Comparison of ENCODE assay signal across 9 mouse cellular contexts in the genomic region with DNA sequence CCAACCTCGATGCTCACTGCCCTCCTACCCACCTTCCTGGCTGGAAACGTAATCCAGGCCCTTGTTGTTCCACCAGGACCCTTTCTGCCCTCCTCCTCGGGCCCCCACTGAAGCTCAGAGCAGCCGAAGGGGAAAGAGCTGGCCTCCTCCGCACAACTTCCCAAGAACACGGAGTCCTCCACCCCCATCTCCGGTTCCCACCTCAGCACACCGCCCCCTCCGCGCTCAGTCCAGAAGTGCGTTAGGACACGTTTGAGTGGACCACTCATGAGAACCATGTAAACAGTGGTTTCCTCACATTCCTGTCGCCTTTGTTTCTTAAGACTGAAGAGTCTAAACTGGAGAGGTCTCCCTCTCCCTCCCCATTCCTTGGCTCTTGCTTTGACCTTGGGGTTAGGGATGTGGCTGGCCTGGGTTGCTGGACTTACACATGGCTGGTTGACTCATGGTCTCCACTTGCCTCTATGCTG. TPM values are rescaled to one million over a fixed set of nuclear protein-coding genes. Genes with fewer than 3 reads are reported as not detected.
DNase-seq lines count a peak whose midpoint lies in the region; ATAC-seq and TF ChIP-seq lines count a peak whose summit lies in the region.
"Had no signal": no experiment of that assay in that cellular context is flagged by ENCODE, and none has a peak within 500 bp of the region (broad histone marks: within the 10 kb centered on the region; RNA-seq: fewer than 3 reads in every experiment).

No protein-coding gene starts in this region.

- no peaks in the 10 kb centered on the region for H3K4me1 ChIP-seq in kidney, embryonic 14.5 days (ENCODE audit: control insufficient read depth, insufficient read depth, low read length)
- peaks cover 18% of the 10 kb centered on the region for H3K4me1 ChIP-seq in embryonic facial prominence, embryonic 10.5 days
- H3K4me1 ChIP-seq in intestine, postnatal 0 days (replicated peaks; ENCODE audit: control insufficient read depth, insufficient read depth, low read length), result no peaks in the 10 kb centered on the region
- H3K4me1 ChIP-seq: neural tube, embryonic 12.5 days had no signal

- H3K4me2 ChIP-seq in kidney, embryonic 14.5 days (replicated peaks; ENCODE audit: low read depth, low read length), result no peak overlapping the region
- H3K4me2 ChIP-seq in intestine, postnatal 0 days (replicated peaks; ENCODE audit: low read depth), result no peak overlapping the region
- H3K4me2 ChIP-seq: neural tube, embryonic 12.5 days had no signal

- H3K27me3 ChIP-seq in kidney, embryonic 14.5 days (ENCODE audit: control insufficient read depth, insufficient read depth, low read length), result no peaks in the 10 kb centered on the region
- no peaks in the 10 kb centered on the region for H3K27me3 ChIP-seq in embryonic facial prominence, embryonic 10.5 days (replicated peaks; ENCODE audit: low read depth, poor library complexity, severe bottlenecking)
- H3K27me3 ChIP-seq in intestine, postnatal 0 days (replicated peaks; ENCODE audit: control insufficient read depth, insufficient read depth, low read length), result no peaks in the 10 kb centered on the region
- H3K27me3 ChIP-seq: neural tube, embryonic 12.5 days had no signal

- H3K27ac ChIP-seq in kidney, embryonic 14.5 days (ENCODE audit: low read depth, low read length), result peak overlapping the region; percentile 12; the same call in 1 of the 2 replicates
- H3K27ac ChIP-seq in embryonic facial prominence, embryonic 10.5 days (replicated peaks), result peak overlapping the region; percentile 55; the same call in 1 of the 2 replicates
- H3K27ac ChIP-seq in intestine, postnatal 0 days (ENCODE audit: low read depth, low read length), result peak overlapping the region; percentile 28; the same call in 1 of the 2 replicates
- H3K27ac ChIP-seq: neural tube, embryonic 12.5 days had no signal

- H3K9ac ChIP-seq in kidney, embryonic 14.5 days (ENCODE audit: low read depth, low read length), result no peak overlapping the region
- H3K9ac ChIP-seq in intestine, postnatal 0 days (ENCODE audit: low read depth, low read length), result no peak overlapping the region
- H3K9ac ChIP-seq: neural tube, embryonic 12.5 days had no signal

- H3K9me3 ChIP-seq in kidney, embryonic 14.5 days (ENCODE audit: control insufficient read depth, low read length), result no peaks in the 10 kb centered on the region
- H3K9me3 ChIP-seq in embryonic facial prominence, embryonic 10.5 days, result no peaks in the 10 kb centered on the region
- no peaks in the 10 kb centered on the region for H3K9me3 ChIP-seq in intestine, postnatal 0 days (ENCODE audit: control insufficient read depth)
- H3K9me3 ChIP-seq: neural tube, embryonic 12.5 days had no signal

- H3K4me3 ChIP-seq in kidney, embryonic 14.5 days (ENCODE audit: low read length), result no peak overlapping the region
- H3K4me3 ChIP-seq in embryonic facial prominence, embryonic 10.5 days, result no peak overlapping the region
- no peak overlapping the region for H3K4me3 ChIP-seq in intestine, postnatal 0 days (ENCODE audit: low read depth, low read length)
- H3K4me3 ChIP-seq: neural tube, embryonic 12.5 days had no signal

- DNase-seq in kidney, adult 9 months, result no peak
- no peak for DNase-seq in embryonic facial prominence, embryonic 10.5 days (ENCODE audit: low spot score)
- DNase-seq in lung, postnatal 36 days, result peak; percentile 89
- no peak for DNase-seq in right cerebral cortex, postnatal 4 days
- DNase-seq in frontal cortex, postnatal 10 days (ENCODE audit: low spot score in 2 of 2), result no peak
- no peak for DNase-seq in layer of hippocampus, adult 11-12 months (ENCODE audit: low spot score)

- ATAC-seq in kidney, embryonic 14.5 days (ENCODE audit: low FRiP score, low TSS enrichment), result peak; percentile 24; the same call in 1 of the 2 replicates
- ATAC-seq in intestine, postnatal 0 days, result no peak

- TF ChIP-seq CTCF in intestine, postnatal 0 days (IDR thresholded peaks at IDR 0.05; ENCODE audit: low read depth), result no peak

- H3K36me3 ChIP-seq in kidney, embryonic 14.5 days (ENCODE audit: control insufficient read depth, insufficient read depth, low read length), result no peaks in the 10 kb centered on the region
- H3K36me3 ChIP-seq in embryonic facial prominence, embryonic 10.5 days (replicated peaks), result no peaks in the 10 kb centered on the region
- H3K36me3 ChIP-seq in intestine, postnatal 0 days (ENCODE audit: control insufficient read depth, insufficient read depth), result no peaks in the 10 kb centered on the region
- H3K36me3 ChIP-seq: neural tube, embryonic 12.5 days had no signal

- WGBS in kidney, embryonic 14.5 days, result 59% methylated on average over 13 of the region's 13 CpGs
- 84% methylated on average over 13 of the region's 13 CpGs for WGBS in embryonic facial prominence, embryonic 10.5 days
- WGBS in intestine, postnatal 0 days, result 68% methylated on average over 13 of the region's 13 CpGs

RNA-seq across cellular contexts. Expression of a gene that starts 27.4 kb away (rescaled TPM):
- not detected in 2 replicates for polyA plus RNA-seq in kidney, embryonic 14.5 days (2014; fragmentation: Nextera tagmentation; extraction: Ambion mirVana)
- polyA plus RNA-seq in embryonic facial prominence, embryonic 10.5 days (2016; fragmentation: Nextera tagmentation; extraction: Ambion mirVana), result 0.18 TPM in 1 of 2 replicates, not detected in the other
- polyA plus RNA-seq in intestine, postnatal 0 days (2015; fragmentation: Nextera tagmentation; extraction: Ambion mirVana), result 0.09 and 0.35 TPM in 2 replicates
- polyA plus RNA-seq: neural tube, embryonic 12.5 days had no signal

RNA-seq across cellular contexts. Expression of a gene that starts 41.6 kb away (rescaled TPM):
- 13.3 and 14.2 TPM in 2 replicates for polyA plus RNA-seq in kidney, embryonic 14.5 days (2014; fragmentation: Nextera tagmentation; extraction: Ambion mirVana)
- polyA plus RNA-seq in embryonic facial prominence, embryonic 10.5 days (2016; fragmentation: Nextera tagmentation; extraction: Ambion mirVana), result 17.7 and 21.4 TPM in 2 replicates
- 3.7 and 4.5 TPM in 2 replicates for polyA plus RNA-seq in intestine, postnatal 0 days (2015; fragmentation: Nextera tagmentation; extraction: Ambion mirVana)
